Mouse (Mus musculus): ENCODE data around the gene Hormad2. TPM values are rescaled to one million over a fixed set of nuclear protein-coding genes. Genes with fewer than 3 reads are reported as not detected.

Hormad2 gene
- polyA plus RNA-seq, 1 experiment: not detected

DNA sequence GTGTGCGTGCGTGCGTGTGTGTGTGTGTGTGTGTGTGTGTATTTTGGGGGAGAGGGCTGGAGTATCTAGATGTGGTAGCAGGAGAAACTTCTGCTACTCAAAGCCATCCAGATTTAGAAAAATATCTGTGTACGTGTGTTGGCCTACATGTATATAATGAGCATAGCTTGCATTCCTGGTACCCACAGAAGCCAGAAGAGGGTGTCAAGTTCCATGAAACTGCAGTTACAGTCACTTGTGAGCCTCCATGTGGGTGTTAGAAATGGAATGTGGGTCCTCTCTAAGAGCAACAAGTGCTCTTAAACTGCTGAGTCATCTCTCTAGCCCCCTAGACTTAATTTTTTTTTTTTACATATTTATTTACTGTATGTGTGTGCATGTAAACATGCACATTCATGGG lies 130.6 kb downstream of the Hormad2 start:
- H3K4me1 ChIP-seq (ENCODE audit: control insufficient read depth, insufficient read depth, low read length): peaks cover 14% of the 10 kb centered on the region
- peak overlapping the region; percentile 100 for H3K27ac ChIP-seq (ENCODE audit: insufficient read depth, low read length)
- TF ChIP-seq CTCF (IDR thresholded peaks at IDR 0.05; ENCODE audit: borderline replicate concordance, insufficient read depth, low read length): no peak
- TF ChIP-seq POLR2A (IDR thresholded peaks at IDR 0.05; ENCODE audit: low read depth, low read length): no peak
- no peak overlapping the region for H3K4me3 ChIP-seq (ENCODE audit: insufficient read depth, low read length)

DNA sequence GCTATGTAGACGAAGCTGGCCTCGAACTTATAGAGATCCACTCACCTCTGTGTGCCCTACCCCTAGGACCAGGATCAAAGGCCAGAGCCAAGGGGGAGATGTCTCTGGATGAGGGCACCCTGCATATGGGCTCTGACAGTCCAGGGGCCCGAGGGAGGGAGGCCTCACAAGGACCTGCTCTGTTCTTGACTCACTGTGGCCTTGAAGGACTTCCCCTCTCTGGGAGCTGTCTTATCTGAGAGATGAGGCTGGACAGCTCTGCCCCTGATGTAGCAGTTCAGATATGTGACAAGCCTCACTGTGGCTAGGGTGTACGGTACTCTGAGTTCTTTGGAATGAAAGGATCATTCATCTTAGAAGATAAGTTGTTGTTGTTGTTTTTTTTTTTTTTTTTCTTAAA lies 131.3 kb downstream of the Hormad2 start:
- Histone ChIP-seq H3K4me1 (ENCODE audit: control insufficient read depth, insufficient read depth, low read length) (peaks cover 14% of the 10 kb centered on the region), H3K27ac (ENCODE audit: insufficient read depth, low read length) (peak overlapping the region; percentile 100), H3K4me3 (ENCODE audit: insufficient read depth, low read length) (no peak overlapping the region)
- TF ChIP-seq POLR2A (IDR thresholded peaks at IDR 0.05; ENCODE audit: low read depth, low read length) (no peak), CTCF (IDR thresholded peaks at IDR 0.05; ENCODE audit: borderline replicate concordance, insufficient read depth, low read length) (no peak)

DNA sequence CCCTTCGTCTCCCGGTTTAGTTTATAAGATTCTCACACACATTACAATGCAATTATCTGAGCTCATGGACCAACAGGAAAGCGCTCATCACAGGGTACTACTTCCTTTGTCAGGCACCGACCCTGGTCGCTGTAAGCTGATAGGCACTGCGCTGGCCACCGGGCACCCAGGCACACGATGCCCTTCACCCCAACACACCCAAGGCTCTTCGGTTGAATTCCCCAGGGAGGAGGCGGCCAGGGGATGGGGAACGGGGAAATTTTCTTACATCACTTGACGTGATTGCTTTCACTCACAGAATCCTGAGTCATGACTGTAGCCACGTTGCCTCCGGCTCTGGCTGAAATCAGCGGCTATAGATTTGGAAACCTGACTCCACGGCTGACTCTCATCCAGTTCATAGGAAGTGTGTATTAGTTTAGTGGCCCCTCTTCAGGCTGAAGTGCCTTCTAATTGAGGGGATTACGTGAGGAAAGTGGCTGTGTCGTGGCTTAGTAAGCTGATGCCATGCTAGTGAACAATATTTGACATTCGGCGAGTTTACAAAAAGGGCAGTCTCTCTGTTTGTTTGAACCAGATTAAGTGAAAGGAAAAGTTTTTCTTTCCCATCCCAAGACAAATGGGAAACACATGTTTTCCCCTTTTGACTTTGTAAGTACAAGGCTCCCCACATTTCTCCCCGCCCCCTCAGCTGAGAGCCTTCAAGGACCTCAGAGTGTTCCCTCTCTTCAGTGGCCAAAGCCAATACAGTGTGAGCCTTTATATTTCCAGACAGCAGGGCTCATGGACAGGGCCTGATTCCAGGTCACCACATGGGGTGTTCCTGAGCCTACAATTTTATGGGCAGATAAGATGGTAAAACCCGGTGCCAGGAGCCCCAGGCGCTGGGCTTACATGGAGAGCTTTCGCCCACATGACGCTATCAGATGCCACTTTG lies 132.1 kb downstream of the Hormad2 start:
- peak; percentile 12; the same call in 1 of the 2 replicates for TF ChIP-seq POLR2A (IDR thresholded peaks at IDR 0.05; ENCODE audit: low read depth, low read length)
- TF ChIP-seq CTCF (IDR thresholded peaks at IDR 0.05; ENCODE audit: borderline replicate concordance, insufficient read depth, low read length): no peak
- Histone ChIP-seq H3K4me1 (ENCODE audit: control insufficient read depth, insufficient read depth, low read length) (peaks cover 14% of the 10 kb centered on the region), H3K27ac (ENCODE audit: insufficient read depth, low read length) (peak overlapping the region; percentile 100), H3K4me3 (ENCODE audit: insufficient read depth, low read length) (no peak overlapping the region)

DNA sequence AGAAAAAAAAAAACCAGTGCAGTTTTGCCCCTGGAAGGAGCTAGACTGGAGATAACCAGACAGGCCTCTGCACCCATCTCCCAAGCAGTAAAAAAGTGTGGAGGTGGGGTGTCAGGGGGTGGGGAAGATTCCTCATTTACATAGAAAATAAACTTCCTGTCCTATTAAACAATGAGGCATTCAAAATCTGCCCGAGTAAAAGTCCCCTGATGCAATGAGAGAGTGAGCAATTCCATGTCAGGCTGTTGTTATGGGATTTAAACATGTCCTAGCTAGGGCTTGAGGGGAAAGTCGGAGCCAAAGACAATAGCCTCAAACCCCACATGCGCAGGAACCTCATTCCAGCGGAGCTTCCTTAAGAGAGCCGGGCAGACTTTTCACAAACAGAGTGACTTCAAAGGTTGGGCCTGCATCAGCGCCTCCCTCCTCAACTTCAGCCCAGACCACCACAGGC lies 132.8 kb downstream of the Hormad2 start:
- peak overlapping the region; percentile 100 for H3K27ac ChIP-seq (ENCODE audit: insufficient read depth, low read length)
- TF ChIP-seq POLR2A (IDR thresholded peaks at IDR 0.05; ENCODE audit: low read depth, low read length): 0 out of 2 replicates have a peak, but pooled peaks have one; percentile 11
- no peak for TF ChIP-seq CTCF (IDR thresholded peaks at IDR 0.05; ENCODE audit: borderline replicate concordance, insufficient read depth, low read length)
- no peak overlapping the region for H3K4me3 ChIP-seq (ENCODE audit: insufficient read depth, low read length)
- peaks cover 14% of the 10 kb centered on the region for H3K4me1 ChIP-seq (ENCODE audit: control insufficient read depth, insufficient read depth, low read length)

DNA sequence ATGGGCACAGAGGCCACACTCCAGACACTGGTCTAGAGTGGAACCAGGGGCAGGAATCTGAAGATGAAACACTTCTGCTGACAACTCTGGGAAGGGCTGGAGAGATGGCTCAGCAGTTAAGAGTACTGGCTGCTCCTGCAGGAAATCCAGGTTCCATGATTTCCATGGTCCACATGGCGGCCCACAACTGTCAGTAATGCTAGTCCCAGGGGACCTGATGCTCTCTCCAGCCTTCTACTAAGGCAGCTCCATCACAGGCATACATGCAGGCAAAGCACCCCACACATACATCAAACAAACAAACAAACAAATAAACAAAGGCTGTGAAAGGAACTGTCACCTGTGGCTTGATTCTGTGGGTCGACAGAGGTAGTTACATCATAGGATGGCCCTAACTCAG lies 134.8 kb downstream of the Hormad2 start:
- Histone ChIP-seq H3K4me1 (ENCODE audit: control insufficient read depth, insufficient read depth, low read length) (peaks cover 24% of the 10 kb centered on the region), H3K27ac (ENCODE audit: insufficient read depth, low read length) (no peak overlapping the region), H3K4me3 (ENCODE audit: insufficient read depth, low read length) (no peak overlapping the region)
- TF ChIP-seq CTCF (IDR thresholded peaks at IDR 0.05; ENCODE audit: borderline replicate concordance, insufficient read depth, low read length) (no peak), POLR2A (IDR thresholded peaks at IDR 0.05; ENCODE audit: low read depth, low read length) (no peak)

DNA sequence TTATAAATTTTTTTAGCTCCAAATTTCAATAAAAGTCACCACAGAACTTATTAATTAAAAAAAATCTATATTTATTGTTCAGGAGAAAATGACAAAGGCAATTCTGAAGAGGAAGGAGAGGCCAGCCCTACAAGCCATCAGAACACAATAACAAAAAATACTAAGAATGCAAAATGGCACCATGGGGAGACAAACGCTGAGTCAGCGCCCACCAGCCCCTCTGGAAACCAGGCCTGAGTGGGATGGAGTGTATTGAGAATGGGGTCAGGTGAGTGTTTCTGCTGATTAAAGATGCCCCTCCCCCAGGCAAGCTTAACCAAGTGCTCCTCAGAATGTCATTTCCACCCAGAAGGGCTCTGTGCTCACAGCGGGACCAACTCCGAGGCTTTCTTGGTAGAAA lies 135.8 kb downstream of the Hormad2 start:
- TF ChIP-seq POLR2A (IDR thresholded peaks at IDR 0.05; ENCODE audit: low read depth, low read length) (no peak), CTCF (IDR thresholded peaks at IDR 0.05; ENCODE audit: borderline replicate concordance, insufficient read depth, low read length) (no peak)
- peaks cover 22% of the 10 kb centered on the region for H3K4me1 ChIP-seq (ENCODE audit: control insufficient read depth, insufficient read depth, low read length)

DNA sequence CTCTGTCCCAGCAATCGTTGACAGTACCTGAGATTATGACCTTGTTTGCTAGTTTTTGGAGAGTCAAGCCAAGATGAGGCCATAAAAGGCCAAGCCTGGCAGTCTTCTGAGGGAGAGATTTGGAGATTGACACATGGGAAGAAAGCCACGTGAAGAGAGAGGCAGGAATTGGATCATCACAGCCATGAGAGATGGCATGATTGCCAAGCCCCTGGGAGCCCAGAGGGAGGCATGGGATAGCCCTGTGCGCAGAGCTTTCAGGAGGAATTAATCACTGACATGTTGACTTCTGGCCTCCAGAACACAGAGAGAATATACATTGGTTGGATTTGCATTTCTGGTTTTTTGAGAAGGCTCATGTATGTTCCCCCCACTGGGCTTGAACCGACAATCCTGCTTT lies 136.7 kb downstream of the Hormad2 start:
- Histone ChIP-seq H3K4me1 (ENCODE audit: control insufficient read depth, insufficient read depth, low read length) (peaks cover 23% of the 10 kb centered on the region), H3K27ac (ENCODE audit: insufficient read depth, low read length) (no peak overlapping the region), H3K4me3 (ENCODE audit: insufficient read depth, low read length) (no peak overlapping the region)
- no peak for TF ChIP-seq CTCF (IDR thresholded peaks at IDR 0.05; ENCODE audit: borderline replicate concordance, insufficient read depth, low read length)
- no peak for TF ChIP-seq POLR2A (IDR thresholded peaks at IDR 0.05; ENCODE audit: low read depth, low read length)

More for the DNA sequence above, 135.8 kb downstream of the Hormad2 start:
- no peak overlapping the region for H3K27ac ChIP-seq (ENCODE audit: insufficient read depth, low read length)
- H3K4me3 ChIP-seq (ENCODE audit: insufficient read depth, low read length): no peak overlapping the region

DNA sequence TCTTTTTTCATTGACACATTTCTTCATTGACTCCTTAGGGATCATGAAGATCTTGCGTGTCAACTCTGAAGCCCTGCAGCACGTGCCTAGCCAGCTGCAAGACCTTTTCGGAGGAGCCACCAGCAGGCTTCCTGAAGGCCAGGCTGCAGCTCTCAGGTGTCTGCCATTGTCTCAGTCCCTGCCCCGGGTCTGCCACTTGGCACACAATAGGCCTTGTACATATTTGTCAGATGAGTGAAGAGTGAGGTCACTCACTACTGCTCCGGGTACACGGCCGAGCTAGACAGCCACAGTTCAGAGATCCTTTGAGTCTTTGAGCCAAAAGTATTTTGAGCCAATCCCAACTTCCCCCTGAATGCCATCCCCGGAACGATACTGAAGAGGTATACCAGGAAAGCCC lies 137.9 kb downstream of the Hormad2 start:
- H3K4me3 ChIP-seq (ENCODE audit: insufficient read depth, low read length): no peak overlapping the region
- peak overlapping the region; percentile 92 for H3K27ac ChIP-seq (ENCODE audit: insufficient read depth, low read length)
- TF ChIP-seq CTCF (IDR thresholded peaks at IDR 0.05; ENCODE audit: borderline replicate concordance, insufficient read depth, low read length): no peak
- TF ChIP-seq POLR2A (IDR thresholded peaks at IDR 0.05; ENCODE audit: low read depth, low read length): no peak
- peaks cover 28% of the 10 kb centered on the region for H3K4me1 ChIP-seq (ENCODE audit: control insufficient read depth, insufficient read depth, low read length)

DNA sequence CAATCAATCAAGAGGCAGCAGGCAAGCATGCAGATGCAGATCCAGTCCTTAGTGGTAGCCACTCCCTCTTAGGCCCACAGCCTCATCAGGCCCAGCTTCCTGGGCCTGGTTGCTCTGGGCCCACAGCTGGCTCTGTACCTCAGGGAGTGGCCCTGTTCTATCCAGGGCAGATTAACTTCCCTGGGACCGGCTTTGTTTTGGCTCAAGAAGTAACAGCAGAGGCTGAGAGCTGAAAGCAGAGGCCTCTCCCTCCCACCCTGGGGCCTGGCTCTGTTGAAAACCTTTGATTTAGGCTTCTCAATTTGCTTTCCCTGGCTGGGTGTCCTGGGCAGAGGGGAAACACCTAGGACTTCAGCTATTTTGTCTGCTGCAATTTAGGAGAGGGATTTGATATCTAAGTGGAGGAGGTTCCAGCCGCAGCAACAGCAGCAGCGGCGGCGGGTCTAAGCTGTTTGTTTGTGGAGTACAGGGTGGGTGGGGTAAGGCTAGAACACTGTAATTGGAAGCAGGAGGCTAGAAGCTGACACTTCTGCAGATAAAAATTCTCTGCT lies 138.5 kb downstream of the Hormad2 start:
- no peak for TF ChIP-seq POLR2A (IDR thresholded peaks at IDR 0.05; ENCODE audit: low read depth, low read length)
- TF ChIP-seq CTCF (IDR thresholded peaks at IDR 0.05; ENCODE audit: borderline replicate concordance, insufficient read depth, low read length): no peak
- Histone ChIP-seq H3K27ac (ENCODE audit: insufficient read depth, low read length) (peak overlapping the region; percentile 92), H3K4me1 (ENCODE audit: control insufficient read depth, insufficient read depth, low read length) (peaks cover 30% of the 10 kb centered on the region), H3K4me3 (ENCODE audit: insufficient read depth, low read length) (no peak overlapping the region)

DNA sequence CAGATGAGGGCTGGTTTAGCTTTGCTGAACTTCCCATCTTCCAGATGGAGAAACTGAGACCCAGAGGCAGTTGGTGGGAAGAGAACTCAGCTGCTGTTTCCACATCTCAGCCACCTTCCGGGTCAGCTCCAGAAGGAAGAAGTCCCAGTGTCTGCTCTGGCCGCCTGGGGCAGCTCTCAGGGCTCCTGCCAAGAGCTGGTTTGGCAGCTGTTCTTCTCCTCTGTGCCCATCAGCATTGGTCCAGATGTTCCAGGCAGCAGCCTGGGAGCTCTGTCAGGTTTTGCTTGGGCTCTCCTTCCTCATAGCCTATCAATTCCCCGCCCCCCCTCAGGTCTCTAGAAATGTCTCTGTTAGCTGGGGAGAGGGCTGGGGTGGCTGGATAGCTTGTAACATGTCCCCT lies 140.2 kb downstream of the Hormad2 start:
- no peak overlapping the region for H3K4me3 ChIP-seq (ENCODE audit: insufficient read depth, low read length)
- H3K27ac ChIP-seq (ENCODE audit: insufficient read depth, low read length): no peak overlapping the region
- TF ChIP-seq CTCF (IDR thresholded peaks at IDR 0.05; ENCODE audit: borderline replicate concordance, insufficient read depth, low read length) (no peak), POLR2A (IDR thresholded peaks at IDR 0.05; ENCODE audit: low read depth, low read length) (no peak)
- H3K4me1 ChIP-seq (ENCODE audit: control insufficient read depth, insufficient read depth, low read length): peaks cover 31% of the 10 kb centered on the region

Data from embryonic fibroblast, embryonic 13.5 days (primary cell).